Mouse (Mus musculus) stomach, postnatal 0 days (tissue): ENCODE results near the gene Cenpn. TPM values are rescaled to one million over a fixed set of nuclear protein-coding genes. Genes with fewer than 3 reads are reported as not detected.

Experiments
- ATAC-seq: fragments of 200-750 bp; cut with Nextera tagmentation; 2 replicates; pipeline ENCODE4 v1.8.0; 2017; ENCODE audit not compliant: low FRiP score, low TSS enrichment
- DNase-seq: peaks from one replicate; pipeline ENCODE4 v3.0.0-alpha.2; 2016; ENCODE audit warnings: low spot score
- H3K27ac ChIP-seq: fragments of 300-500 bp; sonication (generic); replicated peaks from 2 replicates; pipeline ENCODE4 v1.5.1; 2014; ENCODE audit warnings: mild to moderate bottlenecking, control low read depth
- H3K27me3 ChIP-seq: fragments of 300-500 bp; sonication (generic); 2 replicates; pipeline ENCODE4 v1.6.1; 2014; ENCODE audit warnings: low read length; ENCODE audit not compliant: control insufficient read depth, insufficient read depth
- H3K36me3 ChIP-seq: fragments of 300-500 bp; sonication (generic); 2 replicates; pipeline ENCODE4 v1.6.1; 2014; ENCODE audit warnings: low read length, mixed read lengths; ENCODE audit not compliant: control insufficient read depth, insufficient read depth
- H3K4me1 ChIP-seq: fragments of 300-500 bp; sonication (generic); replicated peaks from 2 replicates; pipeline ENCODE4 v1.6.1; 2014; ENCODE audit warnings: antibody characterized with exemption; ENCODE audit not compliant: control insufficient read depth, insufficient read depth
- H3K4me2 ChIP-seq: fragments of 300-500 bp; sonication (generic); replicated peaks from 2 replicates; pipeline ENCODE4 v1.6.1; 2014; ENCODE audit warnings: low read depth, mild to moderate bottlenecking, control low read depth, moderate library complexity
- H3K4me3 ChIP-seq: fragments of 300-500 bp; sonication (generic); 2 replicates; pipeline ENCODE4 v1.5.1; 2014; ENCODE audit warnings: low read depth, low read length, control low read depth
- H3K9ac ChIP-seq: fragments of 300-500 bp; sonication (generic); 2 replicates; pipeline ENCODE4 v1.6.1; 2014; ENCODE audit warnings: mild to moderate bottlenecking, low read length, control low read depth, mixed read lengths
- H3K9me3 ChIP-seq: fragments of 300-500 bp; sonication (generic); 2 replicates; pipeline ENCODE4 v1.6.1; 2016; ENCODE audit warnings: low read length; ENCODE audit not compliant: control insufficient read depth
- CTCF ChIP-seq: IDR thresholded peaks from 2 replicates; pipeline ENCODE4 v1.5.1; 2016; ENCODE audit warnings: antibody characterized with exemption, low read depth, mild to moderate bottlenecking, moderate library complexity
- EP300 ChIP-seq: optimal IDR thresholded peaks from 2 replicates; pipeline ENCODE3; 2016; ENCODE audit warnings: antibody characterized with exemption
- WGBS: fragments of 180-500 bp; shearing (Covaris S2); extraction: QIAGEN DNeasy Blood & Tissue Kit; methylation state at CpG from one replicate; pipeline ENCODE4 v1.1.7; 2014; 5-methylcytosine and 5-hydroxymethylcytosine counted together
- polyA plus RNA-seq: library from polyadenylated mRNA; unstranded; fragments of >200 nt; fragmentation: Nextera tagmentation; extraction: Ambion mirVana; gene quantifications from 2 replicates; pipeline ENCODE4 v1.2.1, GENCODE M21; 2015

The Cenpn gene
- polyA plus RNA-seq, 1 experiment from 2014 or later = 8.3 TPM

- TF ChIP-seq CTCF (no peak), EP300 (no peak)
- H3K36me3 ChIP-seq = no peaks in the 10 kb centered on the region
- DNase-seq (no peak), ATAC-seq (no peak)
- no peaks in the 10 kb centered on the region for H3K9me3 ChIP-seq
- no peaks in the 10 kb centered on the region for H3K27me3 ChIP-seq
- 79% methylated on average over 7 of the region's 7 CpGs for WGBS
- no peaks in the 10 kb centered on the region for H3K4me1 ChIP-seq
- no peak overlapping the region for H3K4me2 ChIP-seq
- H3K9ac ChIP-seq = no peak overlapping the region
- no peak overlapping the region for H3K4me3 ChIP-seq
- no peak overlapping the region for H3K27ac ChIP-seq
Measured at GRCm38 (mm10) chr8:116947589-116947988, 26.1 kb downstream of the Cenpn start.

GRCm38 (mm10) chr8:116951369-116951768, 29.8 kb downstream of the Cenpn start:
- no peaks in the 10 kb centered on the region for H3K27me3 ChIP-seq
- no peak overlapping the region for H3K4me3 ChIP-seq
- peaks cover 9% of the 10 kb centered on the region for H3K36me3 ChIP-seq
- no peaks in the 10 kb centered on the region for H3K9me3 ChIP-seq
- TF ChIP-seq EP300 (no peak), CTCF (no peak)
- H3K27ac ChIP-seq = no peak overlapping the region
- WGBS = 31% methylated on average over 5 of the region's 5 CpGs
- H3K4me2 ChIP-seq = no peak overlapping the region
- no peak overlapping the region for H3K9ac ChIP-seq
- peak; percentile 65 for DNase-seq
- peak; percentile 68 for ATAC-seq
- H3K4me1 ChIP-seq = no peaks in the 10 kb centered on the region

- 82% methylated on average over 2 of the region's 2 CpGs for WGBS
- DNase-seq = peak; percentile 23
- Histone ChIP-seq H3K4me3 (no peak overlapping the region), H3K9me3 (no peaks in the 10 kb centered on the region), H3K4me2 (no peak overlapping the region), H3K4me1 (no peaks in the 10 kb centered on the region), H3K36me3 (peaks cover 9% of the 10 kb centered on the region), H3K9ac (no peak overlapping the region), H3K27ac (0 out of 2 replicates have a peak overlapping the region, but pooled peaks have one; percentile 8), H3K27me3 (no peaks in the 10 kb centered on the region)
- no peak for TF ChIP-seq EP300
- no peak for TF ChIP-seq CTCF
- peak; percentile 67 for ATAC-seq
Measured at GRCm38 (mm10) chr8:116951778-116952177, 30.2 kb downstream of the Cenpn start.

- Histone ChIP-seq H3K9me3 (no peaks in the 10 kb centered on the region), H3K4me1 (no peaks in the 10 kb centered on the region), H3K4me3 (no peak overlapping the region), H3K9ac (no peak overlapping the region), H3K27ac (0 out of 2 replicates have a peak overlapping the region, but pooled peaks have one; percentile 8), H3K4me2 (no peak overlapping the region), H3K36me3 (peaks cover 10% of the 10 kb centered on the region), H3K27me3 (no peaks in the 10 kb centered on the region)
- no peak for ATAC-seq
- 75% methylated on average over 8 of the region's 8 CpGs for WGBS
- no peak for TF ChIP-seq CTCF
- no peak for TF ChIP-seq EP300
- no peak for DNase-seq
Measured at GRCm38 (mm10) chr8:116952428-116952827, 30.9 kb downstream of the Cenpn start.

- WGBS = 93% methylated on average over 9 of the region's 9 CpGs
- Histone ChIP-seq H3K27ac (no peak overlapping the region), H3K4me1 (no peaks in the 10 kb centered on the region), H3K4me2 (no peak overlapping the region), H3K9ac (no peak overlapping the region), H3K4me3 (no peak overlapping the region), H3K27me3 (no peaks in the 10 kb centered on the region), H3K9me3 (no peaks in the 10 kb centered on the region), H3K36me3 (peaks cover 16% of the 10 kb centered on the region)
- ATAC-seq = no peak
- DNase-seq = no peak
- no peak for TF ChIP-seq EP300
- no peak for TF ChIP-seq CTCF
Measured at GRCm38 (mm10) chr8:116954415-116954814, 32.9 kb downstream of the Cenpn start.

GRCm38 (mm10) chr8:116969531-116969930, 48.0 kb downstream of the Cenpn start:
- WGBS = 65% methylated on average over 6 of the region's 6 CpGs
- no peak overlapping the region for H3K27ac ChIP-seq
- H3K9me3 ChIP-seq = no peaks in the 10 kb centered on the region
- H3K27me3 ChIP-seq = no peaks in the 10 kb centered on the region
- no peak for DNase-seq
- no peaks in the 10 kb centered on the region for H3K4me1 ChIP-seq
- TF ChIP-seq EP300 (no peak), CTCF (no peak)
- no peak overlapping the region for H3K4me2 ChIP-seq
- no peaks in the 10 kb centered on the region for H3K36me3 ChIP-seq
- H3K9ac ChIP-seq = no peak overlapping the region
- no peak overlapping the region for H3K4me3 ChIP-seq
- no peak for ATAC-seq
